Mouse (Mus musculus): ENCODE results near the gene Lck. TPM values are rescaled to one million over a fixed set of nuclear protein-coding genes. Genes with fewer than 3 reads are reported as not detected.
A peak's percentile ranks its signal among the peaks of the same experiment; 100 is the strongest.

The Lck gene
- 7.4 and 9.5 TPM in 2 replicates for polyA plus RNA-seq (2015; fragmentation: Nextera tagmentation; extraction: Ambion mirVana)

GRCm38 (mm10) chr4:129573430-129573829 is at the start of gene Lck:
Gene Lck (minus strand): TSS chr4:129573641.
- Histone ChIP-seq H3K36me3 (no peaks in the 10 kb centered on the region), H3K27ac (no peak within 1 kb of the TSS), H3K9ac (no peak within 1 kb of the TSS), H3K9me3 (no peaks in the 10 kb centered on the region), H3K27me3 (no peaks in the 10 kb centered on the region; the same call in 1 of the 2 replicates), H3K4me1 (peaks cover 10% of the 10 kb centered on the region; the same call in 1 of the 2 replicates), H3K4me2 (no peak within 1 kb of the TSS), H3K4me3 (no peak within 1 kb of the TSS)
- 93% methylated on average over 8 of the region's 8 CpGs for WGBS
- no peak for ATAC-seq (ENCODE audit: insufficient number of reproducible peaks, insufficient read depth, low FRiP score, low TSS enrichment, low read depth)

GRCm38 (mm10) chr4:129622803-129623535 is 49.5 kb upstream of the Lck start:
- H3K9ac ChIP-seq, result peak overlapping the region; percentile 85
- 22% methylated on average over 8 of the region's 8 CpGs for WGBS
- ATAC-seq (ENCODE audit: insufficient number of reproducible peaks, insufficient read depth, low FRiP score, low TSS enrichment, low read depth), result no peak
- peaks cover 39% of the 10 kb centered on the region for H3K4me1 ChIP-seq
- H3K4me2 ChIP-seq, result peak overlapping the region; percentile 85
- H3K9me3 ChIP-seq, result no peaks in the 10 kb centered on the region
- H3K36me3 ChIP-seq, result peaks cover 37% of the 10 kb centered on the region
- H3K27ac ChIP-seq, result peak overlapping the region; percentile 93
- H3K4me3 ChIP-seq, result peak overlapping the region; percentile 69
- no peaks in the 10 kb centered on the region for H3K27me3 ChIP-seq

GRCm38 (mm10) chr4:129622120-129622802 is 48.8 kb upstream of the Lck start:
- Histone ChIP-seq H3K36me3 (peaks cover 31% of the 10 kb centered on the region), H3K27me3 (no peaks in the 10 kb centered on the region), H3K4me2 (peak overlapping the region; percentile 85), H3K9me3 (no peaks in the 10 kb centered on the region), H3K4me1 (peaks cover 44% of the 10 kb centered on the region), H3K4me3 (peak overlapping the region; percentile 69), H3K27ac (peak overlapping the region; percentile 93; the same call in 1 of the 2 replicates), H3K9ac (peak overlapping the region; percentile 85)
- WGBS, result 83% methylated on average over 11 of the region's 11 CpGs
- no peak for ATAC-seq (ENCODE audit: insufficient number of reproducible peaks, insufficient read depth, low FRiP score, low TSS enrichment, low read depth)

- 72% methylated on average over 8 of the region's 8 CpGs for WGBS
- no peaks in the 10 kb centered on the region for H3K27me3 ChIP-seq
- no peak overlapping the region for H3K4me2 ChIP-seq
- no peak overlapping the region for H3K4me3 ChIP-seq
- H3K9me3 ChIP-seq, result no peaks in the 10 kb centered on the region
- H3K27ac ChIP-seq, result no peak overlapping the region
- H3K4me1 ChIP-seq, result peaks cover 44% of the 10 kb centered on the region
- ATAC-seq (ENCODE audit: insufficient number of reproducible peaks, insufficient read depth, low FRiP score, low TSS enrichment, low read depth), result no peak
- peaks cover 30% of the 10 kb centered on the region for H3K36me3 ChIP-seq
- no peak overlapping the region for H3K9ac ChIP-seq
These were observed 47.9 kb upstream of the Lck start for GRCm38 (mm10) chr4:129621283-129621841.

- H3K27ac ChIP-seq, result no peak overlapping the region
- no peak for ATAC-seq (ENCODE audit: insufficient number of reproducible peaks, insufficient read depth, low FRiP score, low TSS enrichment, low read depth)
These were observed 47.2 kb upstream of the Lck start for GRCm38 (mm10) chr4:129620419-129621282.

GRCm38 (mm10) chr4:129618786-129619691 is 45.6 kb upstream of the Lck start, which contains the start of gene Iqcc:
Gene Iqcc (minus strand): TSS chr4:129619099.
- Histone ChIP-seq H3K36me3 (peaks cover 29% of the 10 kb centered on the region), H3K27ac (peak within 1 kb of the TSS; percentile 89), H3K4me1 (peaks cover 25% of the 10 kb centered on the region), H3K27me3 (no peaks in the 10 kb centered on the region), H3K4me3 (peak within 1 kb of the TSS; percentile 63), H3K9me3 (no peaks in the 10 kb centered on the region), H3K4me2 (peak within 1 kb of the TSS; percentile 86), H3K9ac (peak within 1 kb of the TSS; percentile 93)
- ATAC-seq (ENCODE audit: insufficient number of reproducible peaks, insufficient read depth, low FRiP score, low TSS enrichment, low read depth), result peak; percentile 80
- WGBS, result 4% methylated on average over 44 of the region's 44 CpGs

More at GRCm38 (mm10) chr4:129620419-129621282, 47.2 kb upstream of the Lck start:
- Histone ChIP-seq H3K27me3 (no peaks in the 10 kb centered on the region), H3K4me3 (no peak overlapping the region), H3K9me3 (no peaks in the 10 kb centered on the region), H3K9ac (no peak overlapping the region), H3K4me2 (no peak overlapping the region), H3K36me3 (peaks cover 30% of the 10 kb centered on the region), H3K4me1 (peaks cover 39% of the 10 kb centered on the region)
- WGBS, result 88% methylated on average over 11 of the region's 11 CpGs

- Histone ChIP-seq H3K27me3 (no peaks in the 10 kb centered on the region), H3K4me1 (peaks cover 22% of the 10 kb centered on the region), H3K4me2 (peak overlapping the region; percentile 86), H3K36me3 (peaks cover 29% of the 10 kb centered on the region), H3K4me3 (peak overlapping the region; percentile 63), H3K27ac (no peak overlapping the region), H3K9ac (peak overlapping the region; percentile 93), H3K9me3 (no peaks in the 10 kb centered on the region)
- WGBS, result 94% methylated on average over 5 of the region's 5 CpGs
- no peak for ATAC-seq (ENCODE audit: insufficient number of reproducible peaks, insufficient read depth, low FRiP score, low TSS enrichment, low read depth)
These were observed 44.6 kb upstream of the Lck start for GRCm38 (mm10) chr4:129618031-129618430.

- Histone ChIP-seq H3K36me3 (peaks cover 27% of the 10 kb centered on the region), H3K9ac (no peak overlapping the region), H3K27ac (no peak overlapping the region), H3K9me3 (no peaks in the 10 kb centered on the region), H3K4me1 (peaks cover 13% of the 10 kb centered on the region), H3K27me3 (no peaks in the 10 kb centered on the region), H3K4me2 (no peak overlapping the region), H3K4me3 (no peak overlapping the region)
- WGBS, result 94% methylated on average over 7 of the region's 7 CpGs
- ATAC-seq (ENCODE audit: insufficient number of reproducible peaks, insufficient read depth, low FRiP score, low TSS enrichment, low read depth), result no peak
These were observed 43.7 kb upstream of the Lck start for GRCm38 (mm10) chr4:129617121-129617641.

GRCm38 (mm10) chr4:129616631-129617030 is 43.2 kb upstream of the Lck start:
- Histone ChIP-seq H3K27me3 (no peaks in the 10 kb centered on the region), H3K36me3 (peaks cover 26% of the 10 kb centered on the region), H3K4me3 (no peak overlapping the region), H3K4me2 (no peak overlapping the region), H3K9me3 (no peaks in the 10 kb centered on the region), H3K4me1 (peaks cover 10% of the 10 kb centered on the region), H3K27ac (no peak overlapping the region), H3K9ac (0 out of 2 replicates have a peak overlapping the region, but pooled peaks have one; percentile 11)
- WGBS, result 90% methylated on average over 3 of the region's 3 CpGs
- no peak for ATAC-seq (ENCODE audit: insufficient number of reproducible peaks, insufficient read depth, low FRiP score, low TSS enrichment, low read depth)

- Histone ChIP-seq H3K4me3 (no peak overlapping the region), H3K36me3 (peaks cover 21% of the 10 kb centered on the region), H3K9ac (no peak overlapping the region), H3K27me3 (no peaks in the 10 kb centered on the region), H3K4me1 (peaks cover 10% of the 10 kb centered on the region), H3K4me2 (no peak overlapping the region), H3K9me3 (no peaks in the 10 kb centered on the region), H3K27ac (no peak overlapping the region)
- WGBS, result 89% methylated on average over 9 of the region's 9 CpGs
- ATAC-seq (ENCODE audit: insufficient number of reproducible peaks, insufficient read depth, low FRiP score, low TSS enrichment, low read depth), result no peak
These were observed 42.4 kb upstream of the Lck start for GRCm38 (mm10) chr4:129615801-129616290.

All from embryonic facial prominence, embryonic 13.5 days (tissue).